In the genomic region with DNA sequence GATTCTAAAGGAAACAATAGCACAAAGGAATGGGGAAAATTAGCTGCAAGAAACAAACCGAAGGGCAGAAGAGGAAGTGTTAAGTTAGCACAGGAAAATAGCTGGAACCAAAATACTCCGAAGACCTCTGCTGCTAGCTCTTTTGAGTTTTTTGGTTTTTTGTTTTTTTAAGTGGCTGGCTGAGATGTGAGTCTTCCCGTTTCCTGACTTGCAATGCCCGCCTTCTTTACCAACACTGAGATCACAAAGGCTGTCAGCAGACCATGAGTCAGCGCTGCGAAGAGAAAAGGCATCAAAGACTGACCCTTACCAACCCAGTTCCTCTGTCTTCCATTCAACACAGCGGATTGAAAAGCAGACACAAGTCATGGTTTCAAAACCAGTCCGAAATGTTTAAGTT, we compare ENCODE assay signal across 9 mouse cellular contexts. TPM values are rescaled to one million over a fixed set of nuclear protein-coding genes. Genes with fewer than 3 reads are reported as not detected.
DNase-seq lines count a peak whose midpoint lies in the region; ATAC-seq and TF ChIP-seq lines count a peak whose summit lies in the region.
"Had no signal": no experiment of that assay in that cellular context is flagged by ENCODE, and none has a peak within 500 bp of the region (broad histone marks: within the 10 kb centered on the region; RNA-seq: fewer than 3 reads in every experiment).

No protein-coding gene starts in this region.

- 42% methylated on average over 8 of the region's 8 CpGs for WGBS in kidney, adult 2 months
- WGBS in heart, embryonic 11.5 days (ENCODE audit: insufficient replicate concordance), result 38% methylated on average over 8 of the region's 8 CpGs

- H3K4me1 ChIP-seq in kidney, adult 2 months (ENCODE audit: control insufficient read depth, insufficient read depth, low read length), result no peaks in the 10 kb centered on the region
- H3K4me1 ChIP-seq in MEL (ENCODE audit: control insufficient read depth in 1 of 2, insufficient read depth in 2 of 2, low read length in 2 of 2), result peaks cover 17 to 27% of the 10 kb centered on the region in 2 experiments
- 0 out of 2 replicates have a peak, but pooled peaks cover 3% of the 10 kb centered on the region for H3K4me1 ChIP-seq in heart, embryonic 11.5 days (ENCODE audit: control insufficient read depth, insufficient read depth, low read length)

- TF ChIP-seq EP300 in MEL (IDR thresholded peaks at IDR 0.05; ENCODE audit: low read depth in 1 of 2, low read length in 2 of 2), result peak in 1 of 2 experiments; percentile 41; a peak in 1 of 4 replicates

- TF ChIP-seq POLR2A in kidney, adult 2 months (IDR thresholded peaks at IDR 0.05; ENCODE audit: low read depth, low read length), result no peak
- no peak for TF ChIP-seq POLR2A in MEL (IDR thresholded peaks at IDR 0.05; ENCODE audit: control insufficient read depth in 1 of 2, insufficient read depth in 1 of 2, low read depth in 1 of 2, low read length in 2 of 2, poor library complexity in 1 of 2)

- peak; percentile 46 for DNase-seq in kidney, adult 2 months
- no peak for DNase-seq in kidney, postnatal 25 days
- DNase-seq in MEL (ENCODE audit: low read depth, low spot score), result peak; percentile 52
- peak; percentile 60 for DNase-seq in lung, postnatal 36 days
- no peak for DNase-seq in c-Kit-positive CD71-positive TER-119-positive erythroid progenitor cells, embryonic 14.5 days (ENCODE audit: low spot score)
- DNase-seq in ovary, postnatal 10 days (ENCODE audit: low spot score), result no peak

- TF ChIP-seq RAD21 in MEL (IDR thresholded peaks at IDR 0.05; ENCODE audit: low read depth, low read length), result no peak

- H3K4me2 ChIP-seq in heart, embryonic 11.5 days, result peak overlapping the region; percentile 32
- H3K4me2 ChIP-seq: liver, embryonic 15.5 days had no signal

- no peaks in the 10 kb centered on the region for H3K36me3 ChIP-seq in kidney, adult 2 months (ENCODE audit: control insufficient read depth, insufficient read depth, low read length)
- peaks cover 0 to 25% of the 10 kb centered on the region in 2 experiments; a peak in 2 of 4 replicates for H3K36me3 ChIP-seq in MEL (ENCODE audit: control insufficient read depth in 1 of 2, insufficient read depth in 2 of 2, low read length in 2 of 2)
- no peaks in the 10 kb centered on the region for H3K36me3 ChIP-seq in heart, embryonic 11.5 days (ENCODE audit: control insufficient read depth, insufficient read depth, low read length)
- H3K36me3 ChIP-seq: liver, embryonic 15.5 days had no signal

- ATAC-seq in heart, embryonic 11.5 days (replicated peaks; ENCODE audit: insufficient number of reproducible peaks, low FRiP score, low TSS enrichment), result no peak
- ATAC-seq in frontal cortex, adult (ENCODE audit: low TSS enrichment), result no peak; the same call in 1 of the 2 replicates

- H3K4me3 ChIP-seq in kidney, adult 2 months (ENCODE audit: insufficient read depth, low read depth, low read length), result no peak overlapping the region
- peak overlapping the region; percentile 6 to 24; a peak in 2 of 4 replicates for H3K4me3 ChIP-seq in MEL (ENCODE audit: control insufficient read depth in 1 of 2, insufficient read depth in 1 of 2, low read depth in 2 of 2, low read length in 2 of 2)
- H3K4me3 ChIP-seq in heart, embryonic 11.5 days (ENCODE audit: low read depth, low read length), result no peak overlapping the region
- H3K4me3 ChIP-seq: liver, embryonic 15.5 days had no signal

- TF ChIP-seq CTCF in kidney, adult 2 months (conservative IDR thresholded peaks at IDR 0.05; ENCODE audit: insufficient read depth, insufficient read length, low read depth, low read length), result no peak
- TF ChIP-seq CTCF in MEL (IDR thresholded peaks at IDR 0.05 in 2 of 3, conservative IDR thresholded peaks at IDR 0.05 in 1 of 3; ENCODE audit: control insufficient read depth in 1 of 3, insufficient read depth in 1 of 3, low read depth in 2 of 3, low read length in 3 of 3, poor library complexity in 1 of 3, severe bottlenecking in 1 of 3), result no peak

- H3K9me3 ChIP-seq in MEL (replicated peaks; ENCODE audit: insufficient read depth, low read length), result no peaks in the 10 kb centered on the region
- H3K9me3 ChIP-seq in heart, embryonic 11.5 days (replicated peaks; ENCODE audit: control insufficient read depth, low read length), result no peaks in the 10 kb centered on the region
- H3K9me3 ChIP-seq: liver, embryonic 15.5 days had no signal

- peak overlapping the region; percentile 41 for H3K9ac ChIP-seq in MEL (ENCODE audit: control insufficient read depth, low read depth, low read length, poor library complexity, severe bottlenecking)
- no peak overlapping the region for H3K9ac ChIP-seq in heart, embryonic 11.5 days (ENCODE audit: low read depth, low read length)
- H3K9ac ChIP-seq: liver, embryonic 15.5 days had no signal

- H3K27me3 ChIP-seq in kidney, adult 2 months (replicated peaks; ENCODE audit: control insufficient read depth, insufficient read depth, low read length), result no peaks in the 10 kb centered on the region
- no peaks in the 10 kb centered on the region for H3K27me3 ChIP-seq in MEL (ENCODE audit: control insufficient read depth in 1 of 2, insufficient read depth in 2 of 2, low read length in 2 of 2)
- H3K27me3 ChIP-seq in heart, embryonic 11.5 days (ENCODE audit: control insufficient read depth, insufficient read depth, low read length), result no peaks in the 10 kb centered on the region
- H3K27me3 ChIP-seq: liver, embryonic 15.5 days had no signal

- H3K79me2 ChIP-seq in MEL (ENCODE audit: control insufficient read depth, insufficient read depth, low read length, poor library complexity), result no peaks in the 10 kb centered on the region

- no peak overlapping the region; the same call in 1 of the 2 replicates for H3K27ac ChIP-seq in kidney, adult 2 months (ENCODE audit: insufficient read depth, low read depth, low read length)
- peak overlapping the region; percentile 50 for H3K27ac ChIP-seq in MEL (ENCODE audit: control insufficient read depth, low read depth, low read length)
- H3K27ac ChIP-seq in heart, embryonic 11.5 days (ENCODE audit: low read depth, low read length), result peak overlapping the region; percentile 55
- H3K27ac ChIP-seq: liver, embryonic 15.5 days had no signal

TF ChIP-seq in MEL, 35 proteins besides CTCF, POLR2A, EP300 and RAD21:
- no peak for TF ChIP-seq MXI1 (IDR thresholded peaks at IDR 0.05; ENCODE audit: low read depth, low read length)
- TF ChIP-seq TBP (IDR thresholded peaks at IDR 0.05; ENCODE audit: low read depth, low read length), result 0 out of 2 replicates have a peak, but pooled peaks have one; percentile 30
TF ChIP-seq in MEL: peak in this region for 1.

RNA-seq across cellular contexts. Expression of a gene that starts 25.5 kb away (rescaled TPM):
- polyA plus RNA-seq in kidney, adult 2 months (2012; rRNA removed), result 23.1 and 24.0 TPM in 2 replicates
- 0.08 and 0.10 TPM in 2 replicates for total RNA-seq in MEL (2012; rRNA removed)
- polyA plus RNA-seq in MEL (2012; ENCODE audit: insufficient read depth in 1 of 2, insufficient read length in 2 of 2, low read depth in 1 of 2, low replicate concordance in 2 of 2, missing spikeins in 1 of 2), result under 1 TPM in 1 of 2 experiments, not detected in 1; 0.13 TPM
- 62.8 and 74.4 TPM in 2 replicates for polyA plus RNA-seq in heart, embryonic 11.5 days (2014; fragmentation: Nextera tagmentation; extraction: Ambion mirVana)

Comparison
In these comparisons a context has a peak if more than half of its experiments do, and no peak if none do; other contexts are left out.
1. DNase-seq: peak in kidney, adult 2 months (single experiment), MEL (single experiment) and lung, postnatal 36 days (single experiment); none in kidney, postnatal 25 days (0 of 2), c-Kit-positive CD71-positive TER-119-positive erythroid progenitor cells, embryonic 14.5 days (single experiment) and ovary, postnatal 10 days (single experiment).
2. H3K4me3 ChIP-seq: peak in MEL (2 of 2); none in kidney, adult 2 months (single experiment) and heart, embryonic 11.5 days (single experiment).
3. RNA of a gene that starts 25.5 kb away (polyA plus RNA-seq): 62.8 to 74.4 TPM in heart, embryonic 11.5 days and 23.1 to 24.0 TPM in kidney, adult 2 months; 0.13 TPM in MEL; every median in the first group is over 10 times any median in the second.